Mouse (Mus musculus): ENCODE results near the gene Gm7168.
"Not testable (repeated sequence)": the region's sequence is repeated elsewhere in the genome, so short reads cannot be mapped to it uniquely, and the experiment has no call there.

Gm7168 gene
- long read RNA-seq, experiment 1: 0 reads
- long read RNA-seq, experiment 2: 0 reads

- intact Hi-C loops (cut with DNase I): not testable (repeated sequence)
Observed at GRCm38 (mm10) chr17:13948073-13948472, at the start of gene Gm7168. Gene Gm7168 (plus strand): TSS chr17:13948373.

GRCm38 (mm10) chr17:13898838-13899237, 49.3 kb upstream of the Gm7168 start:
- intact Hi-C loops (cut with DNase I): no loop called here

GRCm38 (mm10) chr17:13899241-13899640, 48.9 kb upstream of the Gm7168 start:
- intact Hi-C loops (cut with DNase I): no loop called here

GRCm38 (mm10) chr17:13903793-13904192, 44.4 kb upstream of the Gm7168 start:
- intact Hi-C loops (cut with DNase I): no loop called here

GRCm38 (mm10) chr17:13907082-13907481, 41.1 kb upstream of the Gm7168 start:
- intact Hi-C loops (cut with DNase I): no loop called here

DNA sequence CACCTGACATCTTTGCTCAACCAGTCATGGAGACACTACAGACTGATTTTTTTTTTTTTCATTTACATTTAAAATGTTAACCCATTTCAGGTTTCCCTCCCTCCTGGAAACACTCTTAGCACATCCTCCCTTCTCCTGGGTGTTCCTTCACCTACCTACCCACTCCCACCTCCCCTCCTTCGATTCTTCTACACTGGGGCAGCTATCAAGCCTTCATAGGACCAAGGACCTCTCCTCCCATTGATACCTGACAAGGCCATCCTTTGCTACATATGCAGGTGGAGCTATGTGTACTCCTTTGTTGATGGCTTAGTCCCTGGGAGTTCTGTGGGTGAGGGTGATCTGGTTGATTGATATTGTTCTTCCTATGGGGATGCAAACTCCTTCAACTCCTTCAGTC, 40.5 kb upstream of the Gm7168 start:
- intact Hi-C loops (cut with DNase I): no loop called here

DNA sequence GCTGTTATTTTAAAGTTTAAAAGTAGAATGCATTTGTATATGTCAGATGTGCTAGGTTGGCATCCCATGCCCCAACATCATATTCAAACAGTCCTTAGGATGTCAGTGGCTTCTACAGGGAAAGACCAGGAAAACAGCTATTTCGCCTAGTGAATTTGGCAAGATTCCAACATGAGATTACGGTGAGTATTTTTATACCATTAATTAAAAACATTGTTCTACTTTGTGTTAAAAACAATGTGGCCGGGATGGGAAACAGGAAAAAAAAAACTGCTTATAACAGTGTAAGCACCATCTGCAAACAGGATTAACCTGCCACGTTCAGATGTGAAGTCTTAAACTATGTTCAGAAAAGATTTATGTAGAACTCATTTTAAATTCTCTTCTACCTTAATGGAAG, 34.2 kb upstream of the Gm7168 start:
- intact Hi-C loops (cut with DNase I): no loop called here

- intact Hi-C loops (cut with DNase I): no loop called here
Observed at GRCm38 (mm10) chr17:13914531-13914930, 33.6 kb upstream of the Gm7168 start.

DNA sequence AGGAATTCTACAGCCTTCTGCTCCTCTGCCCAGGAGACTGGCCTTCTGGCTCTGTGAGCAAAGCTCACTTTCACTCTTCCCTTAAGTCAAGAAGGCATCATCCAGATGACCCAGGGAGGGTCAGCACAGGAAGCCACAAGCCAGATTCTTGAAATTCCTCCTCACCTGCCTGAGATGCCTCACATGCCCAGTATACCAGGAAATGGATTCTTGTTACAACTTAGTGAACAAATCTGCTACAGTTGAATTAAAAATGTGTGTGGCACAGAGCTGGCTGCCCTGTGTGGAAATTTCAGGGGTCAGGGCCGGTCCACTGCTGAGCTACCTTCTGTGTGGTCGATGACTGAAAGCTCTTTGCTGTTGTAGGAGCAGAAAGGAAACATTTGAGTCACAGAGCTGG, 27.4 kb upstream of the Gm7168 start:
- intact Hi-C loops (cut with DNase I): no loop called here

DNA sequence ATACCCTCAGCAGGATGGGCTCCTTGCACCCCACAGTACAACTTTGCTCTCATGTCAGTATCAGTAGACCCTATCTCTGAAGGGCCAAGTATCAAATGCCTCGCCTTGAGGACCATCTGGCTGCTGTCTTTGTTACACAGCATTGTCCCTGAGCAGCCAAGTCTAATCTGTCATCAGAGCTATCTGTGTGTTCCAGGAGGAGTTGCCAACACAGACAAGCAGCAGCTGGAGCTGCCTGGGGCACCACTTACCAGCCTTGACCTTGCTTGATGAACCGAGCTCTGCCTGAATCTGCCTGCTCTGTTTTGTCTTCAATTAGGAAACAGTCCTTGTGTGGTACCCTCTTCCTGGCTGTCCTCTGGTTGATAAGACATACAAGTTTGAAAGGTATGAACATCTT, 24.8 kb upstream of the Gm7168 start:
- intact Hi-C loops (cut with DNase I): no loop called here

- intact Hi-C loops (cut with DNase I): no loop called here
Observed at GRCm38 (mm10) chr17:13924588-13924987, 23.6 kb upstream of the Gm7168 start.

GRCm38 (mm10) chr17:13925931-13926330, 22.2 kb upstream of the Gm7168 start:
- intact Hi-C loops (cut with DNase I): no loop called here

GRCm38 (mm10) chr17:13930421-13930820, 17.8 kb upstream of the Gm7168 start:
- intact Hi-C loops (cut with DNase I): no loop called here

DNA sequence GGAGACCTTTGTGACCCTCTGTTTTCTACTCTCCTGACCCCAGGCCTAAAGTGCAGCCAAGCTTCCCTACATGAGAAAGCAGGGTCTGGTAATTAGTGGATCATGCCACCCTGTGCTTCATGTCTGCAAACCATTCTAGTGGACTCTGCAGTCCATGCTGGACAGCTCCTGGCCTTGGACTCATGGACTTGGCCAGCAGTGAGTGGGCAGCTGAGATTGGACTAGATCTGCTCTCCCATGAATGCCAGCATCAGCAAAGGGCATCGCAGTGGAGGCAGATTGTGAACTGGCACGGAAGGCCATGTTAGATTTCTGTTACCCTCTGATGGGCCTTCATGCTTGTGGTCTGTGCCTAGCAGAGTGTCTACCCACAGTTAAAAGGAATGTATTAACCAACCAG, 12.8 kb upstream of the Gm7168 start:
- intact Hi-C loops (cut with DNase I): loop anchor here (5.0 kb wide), 1 partner anchor 83 kb away; no protein-coding TSS in a partner anchor

DNA sequence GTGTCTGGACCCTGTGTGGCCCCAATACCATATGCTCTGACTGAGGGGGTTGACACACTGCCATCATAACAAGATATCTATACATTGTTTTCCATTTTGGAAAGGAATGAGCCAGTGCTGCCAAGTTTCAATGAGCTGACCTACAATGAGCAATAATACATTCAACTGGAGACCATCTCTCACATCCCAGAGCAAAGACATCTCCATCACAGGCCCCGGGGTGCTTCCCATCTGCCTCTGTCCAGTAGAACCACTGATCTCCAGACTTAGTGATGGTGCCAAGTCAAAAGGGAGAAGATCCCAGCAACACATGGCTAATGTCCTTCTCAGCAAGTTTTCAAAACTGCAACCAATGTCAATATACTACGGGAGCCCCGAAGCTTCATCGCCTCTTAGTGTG, 10.4 kb upstream of the Gm7168 start:
- intact Hi-C loops (cut with DNase I): loop anchor here (5.0 kb wide), 1 partner anchor 85 kb away; no protein-coding TSS in a partner anchor

DNA sequence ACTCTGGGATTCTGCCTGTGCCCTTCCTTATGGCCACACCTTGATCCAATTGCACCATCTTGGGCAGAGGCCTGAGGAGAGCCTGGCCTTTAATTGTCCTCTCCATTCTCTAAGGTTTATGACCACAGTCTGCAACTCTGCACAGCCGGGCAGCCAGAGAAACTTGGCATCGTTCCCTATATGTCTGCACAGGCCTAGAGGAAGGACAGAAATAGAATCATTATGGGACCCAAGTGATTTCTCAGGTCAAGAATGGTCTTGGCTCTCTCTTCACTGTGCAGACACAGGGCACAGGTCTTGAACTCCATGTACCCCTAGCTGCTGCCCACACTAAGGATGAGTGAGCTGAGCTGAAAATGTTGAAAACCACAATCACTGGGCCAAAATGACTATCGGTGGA, 9.5 kb upstream of the Gm7168 start:
- intact Hi-C loops (cut with DNase I): loop anchor here (5.0 kb wide), 1 partner anchor 86 kb away; no protein-coding TSS in a partner anchor

- intact Hi-C loops (cut with DNase I): loop anchor here (5.0 kb wide), 1 partner anchor 87 kb away; no protein-coding TSS in a partner anchor
Observed at GRCm38 (mm10) chr17:13939231-13939630, 8.9 kb upstream of the Gm7168 start.

DNA sequence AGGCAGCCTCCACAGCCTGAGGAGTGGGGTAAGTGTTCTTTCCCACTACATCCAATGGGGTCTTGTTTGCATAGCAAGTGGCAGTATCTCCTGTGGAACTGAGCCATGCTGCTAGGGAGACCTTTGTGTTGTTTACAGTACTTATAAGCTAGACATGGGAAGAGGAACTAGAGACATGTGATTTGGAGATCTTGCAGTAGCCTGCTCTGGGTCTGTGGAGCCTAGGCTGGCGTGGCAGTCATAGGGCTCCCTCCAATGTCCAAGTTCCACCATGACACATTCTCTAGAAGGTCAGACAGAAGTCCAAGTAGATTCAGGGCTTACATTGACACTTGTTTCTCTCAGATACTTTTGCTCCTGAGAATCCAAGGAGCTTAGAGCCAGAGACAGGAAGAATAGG, 7.7 kb upstream of the Gm7168 start:
- intact Hi-C loops (cut with DNase I): no loop called here

GRCm38 (mm10) chr17:13951570-13951969, 3.4 kb downstream of the Gm7168 start:
- intact Hi-C loops (cut with DNase I): not testable (repeated sequence)

DNA sequence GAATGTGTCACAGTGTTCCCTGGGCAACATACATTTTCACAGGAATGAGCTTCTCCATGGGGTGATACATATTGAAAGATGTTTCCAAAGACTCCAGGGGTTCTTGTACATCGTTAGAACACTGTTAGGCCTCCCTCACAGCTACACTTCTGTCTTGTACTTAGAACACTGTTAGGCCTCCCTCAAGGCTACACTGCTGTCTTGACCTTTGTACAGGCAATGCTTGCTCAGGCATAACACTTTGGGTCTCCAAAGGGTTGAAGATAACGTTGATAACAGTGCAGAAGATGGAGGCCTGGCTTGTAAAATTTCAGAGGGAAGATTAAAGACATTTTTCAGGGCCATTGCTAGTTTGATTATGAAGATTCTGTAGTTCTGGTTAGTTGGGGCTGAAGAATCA, 10.0 kb downstream of the Gm7168 start:
- intact Hi-C loops (cut with DNase I): not testable (repeated sequence)

- intact Hi-C loops (cut with DNase I): loop anchor here (5.0 kb wide), 1 partner anchor 85 kb away; no protein-coding TSS in a partner anchor
Observed at GRCm38 (mm10) chr17:13962245-13962644, 14.1 kb downstream of the Gm7168 start.

DNA sequence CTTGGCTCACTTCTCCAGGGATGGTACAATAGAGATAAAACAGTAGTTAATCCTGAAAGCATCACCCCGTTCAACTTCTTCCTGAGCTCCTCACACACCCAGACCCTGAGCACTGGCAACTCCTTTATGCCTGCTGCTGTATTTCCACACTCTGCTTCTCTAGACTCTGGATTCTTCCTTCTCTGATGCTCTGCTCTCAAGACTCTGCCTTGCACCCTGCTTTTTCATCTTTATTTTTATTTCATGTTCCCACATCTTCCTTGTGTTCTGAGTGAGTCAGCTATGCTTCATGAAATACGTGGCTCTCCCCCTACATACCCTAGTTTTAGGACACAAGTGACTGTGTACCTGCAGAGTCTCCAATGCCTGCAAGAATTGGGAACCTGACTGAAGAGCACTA, 16.9 kb downstream of the Gm7168 start:
- intact Hi-C loops (cut with DNase I): not testable (repeated sequence)

GRCm38 (mm10) chr17:13969917-13970316, 21.7 kb downstream of the Gm7168 start:
- intact Hi-C loops (cut with DNase I): not testable (repeated sequence)

DNA sequence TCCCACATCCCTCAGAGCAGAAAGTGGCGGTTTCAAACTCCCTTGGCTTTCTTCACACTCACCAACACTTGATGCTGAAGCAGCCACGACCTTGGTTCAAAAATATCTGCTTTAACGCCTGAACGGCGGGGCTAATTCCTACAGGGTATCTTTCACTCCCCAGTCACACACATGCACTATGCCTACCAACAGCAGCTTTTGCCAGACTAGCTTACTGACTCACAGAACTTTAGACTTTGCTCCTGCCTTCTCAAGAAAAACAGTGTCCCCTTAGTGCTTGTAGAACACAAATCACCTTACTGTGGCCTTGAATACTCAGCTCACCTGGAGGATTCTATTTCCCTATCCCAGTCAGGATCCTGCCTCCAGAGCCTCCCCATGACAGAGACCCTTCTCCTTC, 22.6 kb downstream of the Gm7168 start:
- intact Hi-C loops (cut with DNase I): not testable (repeated sequence)
